Mouse (Mus musculus): Measurements from ENCODE around the gene Muc1. TPM values are rescaled to one million over a fixed set of nuclear protein-coding genes. Genes with fewer than 3 reads are reported as not detected.

Gene Muc1
- polyA plus RNA-seq, 1 experiment, result 1.5 TPM

GRCm38 (mm10) chr3:89260211-89260610 lies 31.4 kb downstream of the Muc1 start:
- H3K9ac ChIP-seq (ENCODE audit: low read depth, poor library complexity, severe bottlenecking), result no peak overlapping the region
- H3K27me3 ChIP-seq (ENCODE audit: control insufficient read depth, insufficient read depth, low read length, poor library complexity, severe bottlenecking), result no peaks in the 10 kb centered on the region
- no peak for TF ChIP-seq POLR2A (IDR thresholded peaks at IDR 0.05; ENCODE audit: insufficient read depth, low read length)
- TF ChIP-seq EP300 (IDR thresholded peaks at IDR 0.05; ENCODE audit: insufficient read depth, low read depth, low read length), result no peak
- TF ChIP-seq CTCF (IDR thresholded peaks at IDR 0.05; ENCODE audit: low read depth, low read length), result no peak
- H3K4me3 ChIP-seq (ENCODE audit: low read depth, low read length), result no peak overlapping the region
- no peaks in the 10 kb centered on the region for H3K36me3 ChIP-seq (ENCODE audit: control insufficient read depth, insufficient read depth, low read length, poor library complexity, severe bottlenecking)
- no peak overlapping the region for H3K27ac ChIP-seq (ENCODE audit: insufficient read depth, low read length)
- peaks cover 2% of the 10 kb centered on the region for H3K4me1 ChIP-seq (ENCODE audit: control insufficient read depth, insufficient read depth, low read length)
- H3K9me3 ChIP-seq (replicated peaks; ENCODE audit: control insufficient read depth, insufficient read depth, low read length, poor library complexity, severe bottlenecking), result no peaks in the 10 kb centered on the region

- no peaks in the 10 kb centered on the region for H3K27me3 ChIP-seq (ENCODE audit: control insufficient read depth, insufficient read depth, low read length, poor library complexity, severe bottlenecking)
- H3K9me3 ChIP-seq (replicated peaks; ENCODE audit: control insufficient read depth, insufficient read depth, low read length, poor library complexity, severe bottlenecking), result no peaks in the 10 kb centered on the region
- TF ChIP-seq POLR2A (IDR thresholded peaks at IDR 0.05; ENCODE audit: insufficient read depth, low read length) (no peak), CTCF (IDR thresholded peaks at IDR 0.05; ENCODE audit: low read depth, low read length) (no peak), EP300 (IDR thresholded peaks at IDR 0.05; ENCODE audit: insufficient read depth, low read depth, low read length) (no peak)
- H3K36me3 ChIP-seq (ENCODE audit: control insufficient read depth, insufficient read depth, low read length, poor library complexity, severe bottlenecking), result no peaks in the 10 kb centered on the region
- H3K27ac ChIP-seq (ENCODE audit: insufficient read depth, low read length), result no peak overlapping the region
- H3K9ac ChIP-seq (ENCODE audit: low read depth, poor library complexity, severe bottlenecking), result peak overlapping the region; percentile 40; the same call in 1 of the 2 replicates
- H3K4me3 ChIP-seq (ENCODE audit: low read depth, low read length), result no peak overlapping the region
- peaks cover 2% of the 10 kb centered on the region for H3K4me1 ChIP-seq (ENCODE audit: control insufficient read depth, insufficient read depth, low read length)
Observed at GRCm38 (mm10) chr3:89262417-89262816, 33.6 kb downstream of the Muc1 start.

- Histone ChIP-seq H3K4me3 (ENCODE audit: low read depth, low read length) (peak overlapping the region; percentile 87), H3K4me1 (ENCODE audit: control insufficient read depth, insufficient read depth, low read length) (peaks cover 2% of the 10 kb centered on the region), H3K27me3 (ENCODE audit: control insufficient read depth, insufficient read depth, low read length, poor library complexity, severe bottlenecking) (no peaks in the 10 kb centered on the region), H3K27ac (ENCODE audit: insufficient read depth, low read length) (no peak overlapping the region), H3K36me3 (ENCODE audit: control insufficient read depth, insufficient read depth, low read length, poor library complexity, severe bottlenecking) (no peaks in the 10 kb centered on the region), H3K9ac (ENCODE audit: low read depth, poor library complexity, severe bottlenecking) (peak overlapping the region; percentile 31), H3K9me3 (replicated peaks; ENCODE audit: control insufficient read depth, insufficient read depth, low read length, poor library complexity, severe bottlenecking) (no peaks in the 10 kb centered on the region)
- no peak for TF ChIP-seq CTCF (IDR thresholded peaks at IDR 0.05; ENCODE audit: low read depth, low read length)
- peak; percentile 81 for TF ChIP-seq POLR2A (IDR thresholded peaks at IDR 0.05; ENCODE audit: insufficient read depth, low read length)
- 0 out of 2 replicates have a peak, but pooled peaks have one; percentile 11 for TF ChIP-seq EP300 (IDR thresholded peaks at IDR 0.05; ENCODE audit: insufficient read depth, low read depth, low read length)
Observed at GRCm38 (mm10) chr3:89266439-89266893, 37.6 kb downstream of the Muc1 start.

- H3K4me1 ChIP-seq (ENCODE audit: control insufficient read depth, insufficient read depth, low read length), result peaks cover 3% of the 10 kb centered on the region
Observed at GRCm38 (mm10) chr3:89268916-89269315, 40.1 kb downstream of the Muc1 start.

GRCm38 (mm10) chr3:89270051-89270755 lies 41.3 kb downstream of the Muc1 start, which contains the start of gene Slc50a1:
Gene Slc50a1, minus strand, starts transcription at chr3:89270570.
- no peaks in the 10 kb centered on the region for H3K36me3 ChIP-seq (ENCODE audit: control insufficient read depth, insufficient read depth, low read length, poor library complexity, severe bottlenecking)
- TF ChIP-seq CTCF (IDR thresholded peaks at IDR 0.05; ENCODE audit: low read depth, low read length), result peak; percentile 22
- no peak for TF ChIP-seq EP300 (IDR thresholded peaks at IDR 0.05; ENCODE audit: insufficient read depth, low read depth, low read length)
- TF ChIP-seq POLR2A (IDR thresholded peaks at IDR 0.05; ENCODE audit: insufficient read depth, low read length), result peak; percentile 64
- peak within 1 kb of the TSS; percentile 53 for H3K9ac ChIP-seq (ENCODE audit: low read depth, poor library complexity, severe bottlenecking)
- peaks cover 3% of the 10 kb centered on the region for H3K4me1 ChIP-seq (ENCODE audit: control insufficient read depth, insufficient read depth, low read length)
- H3K27me3 ChIP-seq (ENCODE audit: control insufficient read depth, insufficient read depth, low read length, poor library complexity, severe bottlenecking), result no peaks in the 10 kb centered on the region
- no peaks in the 10 kb centered on the region for H3K9me3 ChIP-seq (replicated peaks; ENCODE audit: control insufficient read depth, insufficient read depth, low read length, poor library complexity, severe bottlenecking)
- H3K4me3 ChIP-seq (ENCODE audit: low read depth, low read length), result peak within 1 kb of the TSS; percentile 66
- no peak within 1 kb of the TSS for H3K27ac ChIP-seq (ENCODE audit: insufficient read depth, low read length)

More at GRCm38 (mm10) chr3:89268916-89269315, 40.1 kb downstream of the Muc1 start:
- H3K9ac ChIP-seq (ENCODE audit: low read depth, poor library complexity, severe bottlenecking), result no peak overlapping the region
- no peaks in the 10 kb centered on the region for H3K27me3 ChIP-seq (ENCODE audit: control insufficient read depth, insufficient read depth, low read length, poor library complexity, severe bottlenecking)
- no peaks in the 10 kb centered on the region for H3K36me3 ChIP-seq (ENCODE audit: control insufficient read depth, insufficient read depth, low read length, poor library complexity, severe bottlenecking)
- no peak for TF ChIP-seq POLR2A (IDR thresholded peaks at IDR 0.05; ENCODE audit: insufficient read depth, low read length)
- TF ChIP-seq EP300 (IDR thresholded peaks at IDR 0.05; ENCODE audit: insufficient read depth, low read depth, low read length), result no peak
- TF ChIP-seq CTCF (IDR thresholded peaks at IDR 0.05; ENCODE audit: low read depth, low read length), result no peak
- H3K27ac ChIP-seq (ENCODE audit: insufficient read depth, low read length), result no peak overlapping the region
- H3K4me3 ChIP-seq (ENCODE audit: low read depth, low read length), result no peak overlapping the region
- H3K9me3 ChIP-seq (replicated peaks; ENCODE audit: control insufficient read depth, insufficient read depth, low read length, poor library complexity, severe bottlenecking), result no peaks in the 10 kb centered on the region

GRCm38 (mm10) chr3:89270891-89271290 lies 42.0 kb downstream of the Muc1 start:
- no peak overlapping the region for H3K4me3 ChIP-seq (ENCODE audit: low read depth, low read length)
- no peaks in the 10 kb centered on the region for H3K36me3 ChIP-seq (ENCODE audit: control insufficient read depth, insufficient read depth, low read length, poor library complexity, severe bottlenecking)
- TF ChIP-seq POLR2A (IDR thresholded peaks at IDR 0.05; ENCODE audit: insufficient read depth, low read length) (no peak), EP300 (IDR thresholded peaks at IDR 0.05; ENCODE audit: insufficient read depth, low read depth, low read length) (no peak), CTCF (IDR thresholded peaks at IDR 0.05; ENCODE audit: low read depth, low read length) (no peak)
- H3K27ac ChIP-seq (ENCODE audit: insufficient read depth, low read length), result no peak overlapping the region
- H3K27me3 ChIP-seq (ENCODE audit: control insufficient read depth, insufficient read depth, low read length, poor library complexity, severe bottlenecking), result no peaks in the 10 kb centered on the region
- peak overlapping the region; percentile 53 for H3K9ac ChIP-seq (ENCODE audit: low read depth, poor library complexity, severe bottlenecking)
- H3K4me1 ChIP-seq (ENCODE audit: control insufficient read depth, insufficient read depth, low read length), result peaks cover 3% of the 10 kb centered on the region
- H3K9me3 ChIP-seq (replicated peaks; ENCODE audit: control insufficient read depth, insufficient read depth, low read length, poor library complexity, severe bottlenecking), result no peaks in the 10 kb centered on the region

All from ES-Bruce4 (cell line).